Mouse (Mus musculus) NIH3T3 (cell line): Measurements from ENCODE around the gene Lman2.

Source experiments
- DNase-seq: peaks from one replicate; pipeline ENCODE4 v3.0.0-alpha.2; 2012; ENCODE audit warnings: low read depth

Gene Lman2

DNA sequence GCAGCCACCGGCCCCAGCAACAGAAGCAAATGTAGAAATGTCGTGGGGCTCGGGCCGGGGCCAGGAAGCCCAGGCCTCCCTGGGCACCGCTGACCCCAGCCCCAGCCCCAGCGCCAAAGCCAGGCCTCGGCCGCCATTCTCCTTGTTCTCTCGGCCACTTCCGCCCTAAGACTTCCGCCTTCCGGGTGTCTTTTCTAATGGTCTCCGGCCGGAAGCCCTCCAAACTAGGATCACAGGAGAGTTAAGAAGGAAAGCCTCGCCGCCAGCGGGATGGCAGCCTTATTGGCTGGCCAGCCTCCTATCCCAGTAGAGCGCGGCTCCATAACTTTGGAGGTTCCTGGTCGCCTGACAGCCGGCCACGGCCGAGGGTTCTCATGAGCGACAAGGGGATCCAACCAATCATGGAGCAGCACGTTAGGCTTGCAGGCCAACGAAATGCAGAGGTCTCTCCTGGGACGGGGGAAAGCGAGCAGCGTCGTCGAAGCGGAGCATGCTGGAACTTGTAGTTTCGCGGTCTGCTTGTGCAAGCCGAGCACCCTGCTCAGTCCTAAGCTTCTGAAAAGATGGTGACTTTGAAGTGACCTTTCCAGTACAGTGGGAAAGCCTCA lies at the start of gene Lman2:
Lman2 (minus strand) TSS at position 331 of the 608 bp plus-strand sequence.
- DNase-seq: peak; percentile 97

DNA sequence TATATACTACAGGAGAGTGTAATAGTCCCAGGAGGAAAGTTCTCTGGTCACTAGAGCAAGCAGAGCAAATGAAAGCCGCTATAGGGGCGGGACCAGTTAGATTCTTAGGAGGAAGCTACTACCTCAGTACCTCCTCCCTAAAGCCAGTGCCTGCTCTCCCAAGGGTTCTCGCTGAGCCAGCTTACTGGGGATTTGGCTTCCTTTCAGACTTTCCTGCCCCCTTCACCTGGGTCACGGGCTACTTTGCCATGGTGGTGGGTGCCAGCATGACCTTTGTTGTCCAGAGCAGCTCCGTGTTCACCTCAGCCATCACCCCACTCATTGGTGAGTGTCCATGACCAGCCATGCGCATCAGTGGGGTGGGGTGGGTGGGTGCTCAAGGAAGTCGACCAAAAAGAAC lies 49.2 kb upstream of the Lman2 start:
- no peak for DNase-seq

DNA sequence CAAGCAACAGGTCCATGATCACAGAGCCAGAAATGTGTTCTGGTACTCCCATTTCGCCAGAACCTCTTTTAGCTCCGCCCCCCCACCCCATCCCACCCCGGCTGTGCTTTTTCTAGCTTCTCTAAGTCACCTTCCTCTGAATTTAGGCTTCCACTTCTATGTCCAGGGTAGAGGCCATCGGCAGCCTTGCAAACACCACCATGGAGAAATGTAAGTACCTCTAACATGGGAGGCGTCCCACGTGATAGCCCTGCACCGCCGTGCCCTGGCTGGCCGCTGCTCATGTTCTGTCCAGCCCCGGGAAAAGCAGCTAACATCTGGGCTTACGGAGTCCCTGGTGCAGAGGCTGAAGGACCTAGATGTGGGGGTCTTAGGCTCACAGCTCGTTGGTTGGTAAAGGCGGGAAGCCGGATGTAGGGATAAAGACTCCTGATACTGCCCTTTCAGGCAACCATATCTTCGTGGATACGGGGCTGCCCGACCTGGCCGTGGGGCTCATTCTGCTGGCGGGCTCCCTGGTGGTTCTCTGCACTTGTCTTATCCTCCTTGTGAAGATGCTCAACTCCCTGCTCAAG lies 46.0 kb upstream of the Lman2 start:
- DNase-seq: no peak

DNA sequence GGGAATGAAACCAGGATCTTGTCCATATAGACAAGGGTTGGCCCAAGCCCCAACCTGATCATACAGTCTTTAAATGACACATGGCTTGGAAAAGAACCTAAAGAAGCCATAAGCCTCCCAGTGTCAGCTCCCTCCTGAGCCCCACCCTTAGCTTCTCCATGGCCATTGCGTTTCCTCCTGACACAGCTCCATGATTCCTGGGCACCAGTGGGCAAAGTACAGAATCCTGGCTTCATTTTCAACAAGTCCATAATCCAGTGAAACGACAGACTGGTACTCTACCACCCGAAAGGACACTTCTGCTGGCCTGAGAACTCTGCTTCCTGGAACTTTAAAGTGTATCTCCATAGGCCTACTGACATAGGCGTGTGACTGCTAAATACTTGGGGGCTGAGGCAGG lies 44.8 kb upstream of the Lman2 start:
- no peak for DNase-seq

DNA sequence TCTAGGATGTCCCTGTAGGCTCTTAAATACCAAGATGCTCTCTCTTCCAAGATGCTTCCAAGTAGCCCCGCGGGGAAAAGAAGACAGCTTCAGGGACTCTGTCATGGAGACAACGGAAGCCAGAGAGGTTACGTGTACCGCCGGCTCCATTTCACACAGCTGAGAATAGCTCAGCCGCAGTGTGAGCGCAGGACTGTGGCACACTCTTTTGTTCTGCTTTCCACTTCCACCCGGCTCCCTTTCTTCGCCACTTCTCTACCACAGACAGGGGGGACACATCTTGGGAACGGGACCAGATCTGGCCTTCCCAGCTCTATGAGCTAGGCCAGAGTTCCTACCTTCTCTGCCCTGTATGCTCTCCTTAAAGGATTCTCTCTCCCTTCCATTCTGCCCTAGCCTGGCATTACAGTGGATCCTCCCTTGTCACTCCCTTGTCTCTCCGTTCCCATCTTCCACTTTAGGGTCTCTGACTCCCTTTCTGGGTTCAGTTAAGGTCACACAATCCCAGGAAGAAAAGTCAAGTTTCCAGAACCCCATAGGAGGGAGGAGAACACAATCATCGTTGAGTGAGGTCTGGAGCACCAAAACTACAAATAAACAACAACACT lies 43.3 kb upstream of the Lman2 start:
- DNase-seq: no peak

DNA sequence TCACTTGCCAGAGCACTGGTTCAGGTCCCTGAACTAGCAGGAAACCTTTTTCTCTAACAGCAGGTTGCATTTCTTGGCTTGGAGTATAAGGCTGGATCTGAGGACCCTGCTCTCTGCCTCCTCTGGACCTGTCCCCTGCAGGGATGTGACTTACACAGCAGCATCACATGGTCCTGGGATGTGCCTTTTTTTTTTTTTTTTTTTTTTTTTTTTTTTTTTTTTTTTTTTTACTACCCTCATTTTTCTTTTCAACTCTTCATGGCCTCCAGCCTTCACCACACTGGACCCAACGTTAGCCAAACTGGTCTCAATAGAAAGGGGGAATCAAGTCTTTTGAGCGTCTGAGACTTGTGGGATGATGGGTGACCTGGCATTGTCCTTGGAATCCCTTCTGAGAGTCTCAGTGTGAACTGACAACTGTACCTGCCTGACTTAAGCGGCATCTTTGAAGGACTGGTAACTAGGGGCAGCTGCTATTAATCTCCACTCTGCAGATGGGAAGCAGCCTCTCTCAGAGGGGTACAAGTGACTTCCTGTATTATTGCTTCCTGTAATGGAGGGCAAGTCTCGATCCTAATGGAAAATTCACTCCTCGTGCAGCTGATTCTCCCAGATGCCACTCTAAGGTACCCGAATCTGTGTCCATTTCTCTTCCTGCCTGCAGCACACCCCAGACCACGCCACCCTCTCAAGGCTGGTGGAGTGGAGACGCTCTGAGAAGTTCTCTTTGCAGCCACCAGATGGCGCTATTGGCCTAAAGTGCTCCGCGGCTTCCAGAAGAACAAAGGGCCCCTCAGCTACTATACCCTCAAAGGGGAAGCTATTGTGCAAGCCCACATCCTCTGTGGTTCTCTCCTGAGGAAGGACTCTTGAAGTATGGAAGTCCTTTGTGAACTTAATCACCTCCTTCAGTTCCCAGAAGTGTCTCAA lies 42.5 kb upstream of the Lman2 start:
- DNase-seq: peak; percentile 85

DNA sequence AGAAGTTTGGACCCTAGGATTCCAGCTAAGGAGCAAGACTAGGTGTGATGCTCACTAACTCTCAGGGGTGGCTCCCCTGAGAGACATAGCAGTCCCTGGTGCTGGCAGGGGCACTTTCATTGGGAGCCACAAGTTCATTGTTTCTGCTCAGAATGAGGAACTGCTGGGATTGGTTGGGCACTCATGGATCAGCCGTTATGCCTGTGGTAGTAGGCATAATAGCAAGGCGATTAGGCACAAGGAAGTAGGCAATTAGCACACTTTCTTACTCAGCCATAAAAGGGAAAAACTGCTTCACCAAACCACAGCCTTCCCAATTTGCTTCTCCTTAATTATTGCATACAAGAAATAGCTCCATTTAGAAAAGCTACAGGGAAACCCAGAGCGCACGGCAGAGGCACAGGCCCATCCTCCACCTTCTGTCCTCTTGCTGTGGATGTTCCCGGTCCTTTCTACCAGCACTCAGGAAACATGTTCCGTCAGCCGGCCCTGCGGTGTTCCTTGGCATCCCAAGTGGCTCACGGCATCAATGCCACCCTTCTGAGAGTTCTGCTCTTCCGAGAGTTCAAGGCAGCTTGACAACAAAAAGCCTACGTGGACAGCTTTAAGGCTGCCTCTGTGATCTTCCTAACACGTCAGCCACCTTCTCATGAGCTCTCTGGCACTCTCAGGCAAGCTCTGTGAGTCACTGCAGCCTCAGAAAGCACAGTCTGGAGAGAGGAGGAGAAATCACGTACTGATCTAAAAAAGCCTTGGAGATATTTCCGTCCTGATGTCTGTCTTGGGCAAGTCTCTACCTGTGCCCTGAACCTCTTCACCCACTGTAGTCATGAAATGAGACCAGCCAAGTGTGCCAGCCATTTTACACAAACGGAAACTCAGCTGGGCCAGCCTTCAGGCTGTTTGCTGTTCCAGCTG lies 41.6 kb upstream of the Lman2 start:
- DNase-seq: peak; percentile 43

DNA sequence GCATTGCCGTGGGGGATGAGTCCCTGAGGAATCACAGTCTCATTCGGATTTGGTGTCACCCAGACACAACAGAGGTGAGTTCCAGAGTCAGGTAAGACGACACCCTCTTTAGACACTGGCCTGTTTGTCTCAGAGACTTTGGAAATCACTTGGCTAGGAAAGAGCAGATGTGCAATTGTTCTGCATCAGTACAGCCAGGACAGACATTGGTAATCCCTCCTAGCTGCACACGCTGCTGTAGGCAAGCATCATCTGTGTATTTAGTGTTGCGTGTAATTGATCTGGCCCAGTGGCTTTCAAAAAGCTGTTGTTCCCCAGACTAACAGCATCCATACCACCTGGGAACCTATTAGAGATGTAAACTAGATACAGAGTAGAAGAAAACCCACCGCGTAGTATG lies 40.7 kb upstream of the Lman2 start:
- no peak for DNase-seq

DNA sequence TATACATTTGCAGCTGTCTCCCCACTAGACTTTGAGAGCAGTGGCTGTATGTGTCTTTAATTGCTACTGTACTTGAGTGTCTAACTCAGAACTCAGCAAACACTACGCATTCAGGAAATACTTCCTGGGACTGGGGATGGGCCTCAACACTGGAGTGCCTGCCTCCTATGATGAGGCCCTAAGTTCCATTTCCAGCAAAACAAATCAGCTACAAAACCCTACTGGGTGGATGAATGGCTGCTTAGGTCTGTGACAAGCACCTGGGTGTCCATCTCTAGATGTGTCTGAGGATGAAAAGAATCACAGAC lies 37.4 kb upstream of the Lman2 start:
- no peak for DNase-seq

DNA sequence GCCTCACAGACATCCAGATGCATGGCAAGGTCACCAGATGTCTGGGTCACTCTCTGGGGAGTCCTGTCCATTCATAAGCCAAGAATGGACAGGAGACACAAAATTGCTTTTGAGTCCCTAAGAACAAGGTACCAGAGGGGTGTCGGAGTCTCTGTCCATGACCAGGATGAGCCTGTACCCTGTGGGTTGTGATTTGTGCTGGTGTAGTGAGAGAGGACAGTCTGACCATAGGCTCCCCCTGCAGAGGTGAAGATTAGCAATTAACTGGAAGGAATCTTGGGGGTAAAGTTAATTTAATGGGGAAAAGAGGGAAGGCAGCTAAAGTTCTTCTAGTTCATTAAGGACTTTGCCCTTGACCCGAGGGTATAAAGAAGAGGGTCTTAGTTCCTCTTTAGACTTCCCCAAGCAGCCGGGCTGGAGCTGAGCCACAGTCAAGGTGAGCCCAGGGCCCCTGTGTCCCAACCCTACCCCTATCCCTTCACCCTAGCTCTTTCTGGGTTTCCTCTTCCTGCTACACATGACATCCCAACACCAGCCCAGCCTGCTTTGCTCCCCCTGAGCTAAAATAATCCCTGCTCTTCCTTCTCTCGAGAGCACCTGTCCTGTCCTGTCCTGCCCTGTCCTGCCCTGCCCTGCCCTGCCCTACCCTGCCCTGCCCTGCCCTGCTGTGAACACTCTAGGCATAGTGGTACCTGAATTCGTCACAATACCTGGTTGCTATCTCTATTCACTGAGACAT lies 36.9 kb upstream of the Lman2 start:
- no peak for DNase-seq

DNA sequence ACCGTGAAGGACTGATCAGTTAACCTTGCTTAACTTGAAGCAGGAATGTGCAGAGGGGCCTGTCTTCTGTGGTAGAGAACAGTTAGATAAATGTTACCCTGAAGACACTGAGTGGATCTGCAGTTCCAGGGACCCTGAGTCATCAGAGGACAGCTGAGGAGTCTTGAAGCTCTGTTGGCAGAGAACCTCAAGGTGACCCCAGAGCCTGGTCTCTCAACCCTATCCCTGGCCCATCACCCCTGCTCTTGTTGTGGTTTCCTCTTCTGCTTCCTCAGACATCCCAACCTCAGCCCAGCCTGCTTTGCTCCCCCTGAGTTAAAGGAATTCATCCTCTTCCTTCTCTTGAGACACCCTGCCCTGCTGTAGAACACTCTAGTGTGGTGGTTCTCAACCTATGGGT lies 35.5 kb upstream of the Lman2 start, which contains the start of gene Slc34a1:
Slc34a1 (plus strand) TSS at position 100 of the 400 bp plus-strand sequence.
- no peak for DNase-seq

DNA sequence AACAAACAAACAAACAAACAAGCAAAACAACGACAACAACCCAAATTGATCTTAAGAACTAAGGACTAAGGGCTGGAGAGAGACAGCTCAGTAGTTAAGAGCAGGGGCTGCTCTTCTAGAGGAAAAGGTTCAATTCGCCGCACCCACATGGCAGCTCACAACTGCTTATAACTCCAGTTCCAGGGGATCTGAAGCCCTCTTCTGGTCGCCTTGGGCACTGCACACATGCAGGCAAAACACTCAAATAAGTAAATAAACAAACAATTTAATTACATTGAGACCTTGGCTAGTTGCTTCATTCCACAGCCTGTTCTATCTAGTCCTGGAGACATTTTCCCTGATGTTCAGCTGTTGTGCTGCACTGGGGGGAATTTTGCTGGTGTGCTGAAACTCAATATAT lies 30.4 kb upstream of the Lman2 start:
- peak; percentile 18 for DNase-seq

DNA sequence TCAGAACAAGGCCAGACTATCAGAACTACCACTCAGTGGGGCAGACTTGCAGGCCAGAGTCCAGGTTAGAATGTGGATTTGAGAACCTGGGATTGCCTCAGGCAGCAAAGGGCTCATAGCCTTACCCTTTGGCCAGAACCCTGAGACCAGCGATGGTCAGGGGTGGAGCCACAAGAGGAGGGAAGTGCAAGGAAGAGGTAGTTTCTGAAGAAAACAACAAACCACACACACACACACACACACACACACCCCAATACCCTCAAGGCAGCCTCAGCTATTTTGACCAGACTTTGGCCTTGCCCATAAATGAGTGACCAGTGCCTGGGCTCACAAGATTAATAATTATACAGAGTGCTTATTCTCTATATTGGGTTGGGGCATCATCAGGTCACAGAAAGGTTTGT lies 29.0 kb upstream of the Lman2 start:
- no peak for DNase-seq

DNA sequence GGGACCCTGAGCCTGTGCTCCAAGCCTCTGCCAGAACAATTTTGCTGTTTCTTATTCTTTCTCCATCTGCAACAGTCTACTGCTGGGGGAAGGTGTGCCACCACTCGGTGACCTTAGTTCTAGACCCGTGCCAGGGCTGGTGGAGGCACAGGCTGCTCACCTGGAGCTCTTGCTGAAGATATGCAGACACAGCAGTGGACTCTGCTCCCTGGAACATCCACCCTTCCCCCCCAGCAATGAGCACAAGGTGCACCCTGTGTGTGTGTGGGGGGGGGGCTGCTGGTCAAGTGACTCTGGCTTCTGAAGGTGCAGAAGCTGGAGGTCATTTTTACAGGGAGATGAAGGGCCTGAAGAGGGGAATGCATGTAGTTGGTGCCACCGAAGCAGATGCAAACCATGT lies 28.1 kb upstream of the Lman2 start:
- no peak for DNase-seq

DNA sequence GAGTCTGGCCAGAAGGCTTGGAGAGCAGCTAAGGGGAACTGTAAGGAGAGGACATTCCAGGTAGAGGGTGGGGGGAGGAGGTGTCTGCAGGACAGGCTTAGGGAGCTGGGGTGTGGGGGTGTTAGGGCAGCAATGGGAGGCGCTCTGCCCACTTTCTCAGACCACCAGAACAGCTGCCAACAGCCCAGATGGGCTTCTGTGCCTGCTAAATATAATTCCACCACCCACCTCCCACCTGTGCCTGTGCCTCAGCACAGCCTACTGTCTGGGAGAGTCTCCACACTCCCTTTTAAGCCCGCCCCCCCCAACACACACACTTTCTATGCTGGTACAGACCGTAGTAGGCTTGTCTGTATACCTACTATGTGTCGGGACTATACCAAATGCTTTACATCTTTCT lies 19.2 kb upstream of the Lman2 start:
- no peak for DNase-seq

DNA sequence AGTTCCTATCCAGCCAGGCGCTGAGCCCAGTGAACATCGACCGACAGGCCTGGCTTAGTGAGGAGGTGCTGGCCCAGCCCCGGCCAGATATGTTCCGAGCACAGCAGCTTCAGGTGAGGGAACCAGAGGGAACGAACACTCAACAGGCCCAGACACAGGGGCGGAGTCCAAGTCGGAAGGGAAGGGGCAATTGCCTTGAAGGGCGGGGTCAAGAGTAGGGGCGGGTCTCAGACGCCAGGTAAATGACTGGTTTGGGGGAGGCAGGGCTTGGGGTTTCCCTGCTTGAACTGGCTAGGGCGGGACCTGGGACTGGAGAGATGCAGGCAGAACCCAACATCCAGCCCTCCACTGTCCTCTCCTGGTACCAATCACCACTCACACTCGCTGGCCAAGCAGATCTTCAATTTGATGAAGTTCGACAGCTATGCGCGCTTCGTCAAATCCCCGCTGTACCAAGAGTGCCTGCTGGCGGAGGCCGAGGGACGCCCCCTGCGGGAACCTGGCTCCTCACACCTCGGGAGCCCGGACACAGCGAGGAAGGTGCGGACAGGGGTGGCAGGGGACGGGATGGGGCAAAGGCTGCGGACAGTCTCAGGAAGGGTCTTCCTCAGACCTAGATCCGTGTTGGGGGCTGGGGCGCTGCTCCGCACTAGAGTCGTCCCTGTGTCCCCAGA lies 16.5 kb upstream of the Lman2 start:
- no peak for DNase-seq

DNA sequence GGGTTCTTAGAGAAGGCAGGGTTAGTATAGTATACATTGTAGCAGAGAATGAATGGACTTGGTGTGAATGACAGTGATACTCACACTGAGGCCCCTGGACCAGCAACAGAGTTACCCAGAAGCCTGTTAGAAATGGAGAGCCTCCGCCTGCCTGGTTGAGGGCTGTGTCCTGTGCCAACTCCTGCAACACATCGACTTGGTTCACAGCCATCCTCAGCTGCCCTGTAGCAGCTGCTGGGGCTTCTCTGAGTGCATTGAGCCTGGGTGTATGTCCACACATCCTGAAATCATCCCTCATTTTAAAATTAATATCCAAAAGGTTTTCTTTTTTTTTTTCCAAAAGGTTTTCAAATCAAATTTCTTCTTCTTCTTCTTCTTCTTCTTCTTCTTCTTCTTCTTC lies 13.3 kb upstream of the Lman2 start:
- no peak for DNase-seq

DNA sequence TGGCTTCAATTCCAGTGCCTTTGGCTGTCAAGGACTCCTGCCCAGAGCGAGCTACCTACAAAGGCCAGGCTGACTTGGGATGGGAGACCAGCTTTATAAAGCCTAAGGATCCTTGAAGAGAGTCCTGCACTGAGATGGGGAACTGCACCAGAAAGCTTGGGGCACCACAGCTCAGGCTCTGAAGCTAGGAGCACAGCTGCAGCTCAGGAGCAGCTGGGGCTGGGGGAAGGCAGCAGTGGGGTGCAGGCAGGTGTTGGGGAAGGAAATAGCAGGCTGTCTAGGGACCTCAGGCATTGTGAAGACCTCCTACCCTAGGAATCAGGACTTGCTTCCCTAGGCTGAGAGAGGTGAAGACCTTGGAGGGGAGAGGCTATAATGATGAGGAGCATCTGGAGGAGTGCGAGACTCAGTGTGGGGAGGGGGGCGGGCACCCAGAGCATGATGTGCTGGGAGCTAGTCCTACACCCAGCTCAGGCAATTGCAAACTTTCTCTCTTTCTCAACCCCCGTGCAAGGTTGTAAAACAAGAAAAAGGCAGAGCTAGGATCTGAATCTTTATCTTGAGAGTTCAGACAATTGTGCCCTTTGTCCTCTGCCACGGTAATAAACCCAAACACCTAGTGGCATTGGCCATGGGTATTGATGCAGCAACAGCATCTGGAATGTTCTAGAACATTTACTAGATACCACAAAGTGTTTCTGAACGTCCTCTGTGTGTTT lies 11.8 kb upstream of the Lman2 start:
- DNase-seq: no peak

DNA sequence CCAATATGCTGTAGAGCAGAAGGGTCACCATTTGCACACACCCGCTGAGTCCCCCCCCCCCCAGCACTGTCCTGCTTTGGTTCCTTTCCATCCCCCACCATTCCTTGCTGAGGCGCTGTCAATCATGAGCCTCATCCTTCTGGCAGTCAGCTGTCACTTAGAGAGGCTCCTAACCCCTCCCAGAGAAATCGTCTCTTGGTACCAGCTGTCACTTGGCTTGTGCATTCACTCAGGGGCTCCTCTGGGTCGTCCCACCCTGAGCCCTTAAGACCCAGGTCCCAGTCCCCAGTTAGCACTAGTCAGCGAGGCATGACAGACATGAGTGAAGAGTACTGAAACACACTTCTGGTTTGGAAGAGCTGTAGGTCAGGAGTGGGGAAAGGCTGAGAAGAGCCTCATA lies 9.2 kb upstream of the Lman2 start:
- DNase-seq: no peak
